Mouse (Mus musculus) midbrain, embryonic 10.5 days (tissue): ENCODE results near the gene Gprin3. TPM values are rescaled to one million over a fixed set of nuclear protein-coding genes. Genes with fewer than 3 reads are reported as not detected.

ENCODE experiments used
- DNase-seq: peaks from one replicate; pipeline ENCODE4 v3.0.0-alpha.2; 2017; ENCODE audit warnings: low spot score
- H3K27ac ChIP-seq: fragments of 300-500 bp; sonication (generic); replicated peaks from 2 replicates; pipeline ENCODE4 v1.5.1; 2016; ENCODE audit warnings: mild to moderate bottlenecking
- H3K27me3 ChIP-seq: fragments of 300-500 bp; sonication (generic); 2 replicates; pipeline ENCODE4 v1.6.1; 2016; ENCODE audit warnings: low read depth, mild to moderate bottlenecking; ENCODE audit not compliant: poor library complexity, severe bottlenecking
- H3K36me3 ChIP-seq: fragments of 300-500 bp; sonication (generic); 2 replicates; pipeline ENCODE4 v1.6.1; 2016; ENCODE audit warnings: mild to moderate bottlenecking, moderate library complexity
- H3K4me1 ChIP-seq: fragments of 300-500 bp; sonication (generic); 2 replicates; pipeline ENCODE4 v1.6.1; 2016
- H3K4me3 ChIP-seq: fragments of 300-500 bp; sonication (generic); 2 replicates; pipeline ENCODE4 v1.5.1; 2016; ENCODE audit warnings: mild to moderate bottlenecking, moderate library complexity
- H3K9me3 ChIP-seq: fragments of 300-500 bp; sonication (generic); replicated peaks from 2 replicates; pipeline ENCODE4 v1.6.1; 2016; ENCODE audit warnings: mild to moderate bottlenecking
- WGBS: fragments of 180-500 bp; shearing (Covaris S2); methylation state at CpG from one replicate; pipeline ENCODE4 v1.1.7; 2016; 5-methylcytosine and 5-hydroxymethylcytosine counted together
- polyA plus RNA-seq: library from polyadenylated mRNA; unstranded; fragments of >200 nt; fragmentation: Nextera tagmentation; extraction: Ambion mirVana; gene quantifications from 2 replicates; pipeline ENCODE4 v1.2.1, GENCODE M21; 2016

The Gprin3 gene
- polyA plus RNA-seq: 0.15 and 0.20 TPM in 2 replicates

DNA sequence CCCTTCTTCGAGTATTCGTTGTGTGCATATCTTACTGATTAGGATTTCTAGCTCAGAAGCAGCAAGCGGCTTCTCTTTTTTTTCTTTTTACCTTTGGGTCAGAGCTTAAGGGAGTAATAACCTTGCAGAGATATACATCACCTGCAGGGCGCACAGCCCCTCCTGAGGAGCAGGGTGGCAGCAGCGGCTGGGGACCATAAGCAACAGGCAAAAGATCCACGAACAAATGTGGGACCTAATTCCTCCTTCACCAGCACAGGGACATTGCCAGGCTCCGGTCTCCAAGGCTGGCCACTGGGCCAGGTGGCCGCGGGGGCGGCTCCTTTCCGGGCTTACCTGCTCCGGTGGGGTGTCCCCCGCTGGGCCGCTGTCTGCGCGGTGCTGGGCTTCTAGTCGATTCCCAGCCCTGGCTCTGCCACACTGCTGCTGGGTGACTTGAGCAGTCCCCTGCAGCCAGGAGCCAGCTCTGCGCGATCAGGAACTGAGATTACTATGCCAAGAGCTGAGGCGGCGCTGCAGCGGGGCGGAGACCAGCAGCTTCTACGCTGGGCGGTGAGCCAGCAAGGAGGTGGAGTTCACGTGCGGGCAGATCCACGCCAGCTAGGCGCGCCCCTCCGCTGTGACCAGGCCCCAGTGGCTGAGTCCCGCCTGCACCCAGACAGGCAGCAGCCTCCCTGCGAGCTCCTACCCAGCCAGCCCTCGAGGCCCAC, at the start of gene Gprin3:
Gene Gprin3, minus strand, starts transcription at position 471 of the 710 bp plus-strand sequence.
- H3K27me3 ChIP-seq: 0 out of 2 replicates have a peak, but pooled peaks cover 5% of the 10 kb centered on the region
- peaks cover 11% of the 10 kb centered on the region for H3K4me1 ChIP-seq
- peak within 1 kb of the TSS; percentile 60 for H3K4me3 ChIP-seq
- peak; percentile 71 for DNase-seq
- 7% methylated on average over 34 of the region's 34 CpGs for WGBS
- H3K9me3 ChIP-seq: no peaks in the 10 kb centered on the region
- H3K27ac ChIP-seq: peak within 1 kb of the TSS; percentile 79
- H3K36me3 ChIP-seq: no peaks in the 10 kb centered on the region

DNA sequence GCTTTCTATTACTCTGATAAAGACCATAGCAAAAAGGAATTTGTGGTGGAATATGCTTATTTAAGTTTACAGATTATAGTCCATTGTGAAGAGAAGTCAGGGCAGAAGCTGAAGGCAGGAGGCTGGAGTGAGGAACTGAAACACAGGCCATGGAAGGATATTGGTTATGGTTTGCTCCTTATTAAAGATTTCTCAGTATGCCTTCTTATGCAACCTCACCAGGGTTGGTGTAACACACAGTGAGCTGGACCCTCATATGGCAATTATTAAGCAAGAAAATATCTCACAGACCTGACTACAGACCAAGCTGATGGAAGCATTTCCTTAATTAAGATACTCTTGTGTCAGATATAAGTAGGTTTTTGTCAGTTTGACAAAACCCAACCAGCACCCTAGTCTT, 32.8 kb upstream of the Gprin3 start:
- H3K4me1 ChIP-seq: no peaks in the 10 kb centered on the region

GRCm38 (mm10) chr6:59456116-59456515, 30.0 kb upstream of the Gprin3 start:
- Histone ChIP-seq H3K27me3 (no peaks in the 10 kb centered on the region), H3K4me3 (no peak overlapping the region), H3K36me3 (no peaks in the 10 kb centered on the region), H3K4me1 (no peaks in the 10 kb centered on the region), H3K9me3 (no peaks in the 10 kb centered on the region), H3K27ac (no peak overlapping the region)
- no peak for DNase-seq
- WGBS: 78% methylated on average over 1 of the region's 1 CpGs

More for the DNA sequence above, 32.8 kb upstream of the Gprin3 start:
- H3K9me3 ChIP-seq: no peaks in the 10 kb centered on the region
- no peaks in the 10 kb centered on the region for H3K36me3 ChIP-seq
- H3K27ac ChIP-seq: no peak overlapping the region
- DNase-seq: no peak
- H3K4me3 ChIP-seq: no peak overlapping the region
- no peaks in the 10 kb centered on the region for H3K27me3 ChIP-seq

GRCm38 (mm10) chr6:59451348-59451747, 25.3 kb upstream of the Gprin3 start:
- DNase-seq: no peak
- H3K36me3 ChIP-seq: no peaks in the 10 kb centered on the region
- H3K27ac ChIP-seq: no peak overlapping the region
- H3K27me3 ChIP-seq: no peaks in the 10 kb centered on the region
- no peak overlapping the region for H3K4me3 ChIP-seq
- 80% methylated on average over 3 of the region's 3 CpGs for WGBS
- no peaks in the 10 kb centered on the region for H3K9me3 ChIP-seq
- no peaks in the 10 kb centered on the region for H3K4me1 ChIP-seq

DNA sequence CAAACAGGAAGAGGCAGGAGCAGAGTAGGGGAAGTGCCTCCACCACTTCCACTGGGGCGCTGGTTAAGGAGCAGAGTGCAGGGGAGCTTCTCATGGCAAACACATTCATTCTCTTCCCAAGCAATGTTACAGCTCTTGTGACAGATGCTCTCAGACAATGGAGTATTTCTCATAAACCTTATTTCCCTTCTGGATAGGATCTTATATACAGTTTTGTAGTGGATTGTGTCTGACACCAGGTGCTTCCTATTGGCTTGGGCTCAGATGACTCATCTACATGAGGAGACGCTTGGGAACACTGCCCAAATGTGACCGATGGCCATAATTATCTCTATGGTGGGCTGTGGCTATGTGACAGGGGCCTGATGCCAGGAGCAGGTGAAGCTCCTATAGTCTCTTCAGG, 19.0 kb upstream of the Gprin3 start:
- WGBS: 80% methylated on average over 3 of the region's 3 CpGs
- DNase-seq: no peak
- Histone ChIP-seq H3K4me3 (no peak overlapping the region), H3K9me3 (no peaks in the 10 kb centered on the region), H3K36me3 (no peaks in the 10 kb centered on the region), H3K27me3 (no peaks in the 10 kb centered on the region), H3K27ac (no peak overlapping the region), H3K4me1 (no peaks in the 10 kb centered on the region)

- H3K4me1 ChIP-seq: no peaks in the 10 kb centered on the region
- H3K27me3 ChIP-seq: no peaks in the 10 kb centered on the region
- no peak overlapping the region for H3K27ac ChIP-seq
- WGBS: 73% methylated on average over 3 of the region's 3 CpGs
- DNase-seq: no peak
- no peak overlapping the region for H3K4me3 ChIP-seq
- no peaks in the 10 kb centered on the region for H3K36me3 ChIP-seq
- H3K9me3 ChIP-seq: no peaks in the 10 kb centered on the region
These were observed 9.8 kb upstream of the Gprin3 start for GRCm38 (mm10) chr6:59435906-59436305.

GRCm38 (mm10) chr6:59433116-59433515, 7.0 kb upstream of the Gprin3 start:
- no peak for DNase-seq
- Histone ChIP-seq H3K4me1 (no peaks in the 10 kb centered on the region), H3K27me3 (no peaks in the 10 kb centered on the region), H3K9me3 (no peaks in the 10 kb centered on the region), H3K4me3 (no peak overlapping the region), H3K27ac (no peak overlapping the region), H3K36me3 (no peaks in the 10 kb centered on the region)
- WGBS: 84% methylated on average over 1 of the region's 1 CpGs

GRCm38 (mm10) chr6:59426534-59426885, 416 bp upstream of the Gprin3 start:
- Histone ChIP-seq H3K4me3 (peak overlapping the region; percentile 60), H3K9me3 (no peaks in the 10 kb centered on the region), H3K27me3 (0 out of 2 replicates have a peak, but pooled peaks cover 5% of the 10 kb centered on the region), H3K36me3 (no peaks in the 10 kb centered on the region), H3K4me1 (peaks cover 11% of the 10 kb centered on the region), H3K27ac (peak overlapping the region; percentile 79)
- no peak for DNase-seq
- 46% methylated on average over 3 of the region's 3 CpGs for WGBS

DNA sequence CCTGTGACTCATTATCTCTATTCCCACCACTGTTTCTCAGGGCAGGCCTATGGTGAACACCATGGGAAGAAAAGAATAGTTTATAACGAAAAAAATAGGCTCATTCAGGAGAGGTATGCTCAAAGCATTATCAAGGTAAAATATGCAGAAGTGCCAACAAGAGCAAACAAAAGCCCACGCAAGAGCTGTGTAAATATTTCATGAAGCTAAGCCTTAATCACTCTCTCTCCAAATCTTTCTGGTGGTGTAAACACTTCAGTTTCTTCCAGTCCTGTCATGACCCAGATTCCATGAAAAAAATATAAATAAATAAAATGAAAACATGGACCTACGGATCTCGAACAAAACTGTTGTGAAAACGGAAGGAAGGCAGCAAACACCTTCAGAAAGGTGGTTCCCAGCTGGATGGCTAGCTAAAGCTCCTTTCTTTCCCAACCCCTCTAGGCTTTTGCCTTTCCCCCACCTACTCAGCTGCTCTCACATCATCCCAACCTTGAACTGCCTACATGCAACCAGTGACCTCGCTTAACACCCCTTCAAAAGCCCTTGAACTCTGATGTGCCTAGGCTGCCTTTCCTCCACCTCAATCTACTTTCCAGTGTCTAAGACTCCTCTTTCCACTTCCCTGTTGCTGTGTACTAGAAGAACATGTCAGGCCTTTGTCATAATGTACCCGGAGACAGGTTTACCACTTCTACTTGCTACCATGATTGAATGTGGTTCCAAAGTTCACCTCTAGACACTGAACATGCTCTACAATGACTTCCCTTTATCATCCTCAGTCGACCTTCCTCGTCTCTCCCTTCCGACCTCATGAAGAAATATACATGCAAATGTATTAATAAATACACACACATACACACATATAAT, 988 bp downstream of the Gprin3 start:
- 82% methylated on average over 10 of the region's 10 CpGs for WGBS

DNA sequence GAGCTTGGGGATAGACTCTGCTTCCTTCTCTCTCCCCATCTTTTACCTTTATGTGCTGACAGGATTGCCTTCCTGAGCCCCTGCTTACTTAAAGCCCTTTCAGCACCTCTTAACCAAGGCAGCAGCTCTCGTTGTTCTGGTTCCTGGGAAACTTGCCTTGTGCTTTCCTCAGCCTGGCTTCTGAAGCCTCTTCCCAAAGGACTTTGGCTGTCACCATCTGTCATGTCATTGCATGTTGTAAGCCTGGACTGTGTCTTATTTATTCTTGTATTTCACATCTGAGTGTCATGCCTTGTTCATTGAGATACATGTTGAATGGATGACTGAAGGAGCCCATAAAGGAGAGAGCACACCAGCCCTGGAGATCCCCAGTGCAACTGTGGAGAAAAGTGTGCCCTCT, 2.3 kb downstream of the Gprin3 start:
- WGBS: 81% methylated on average over 1 of the region's 1 CpGs
- Histone ChIP-seq H3K9me3 (no peaks in the 10 kb centered on the region), H3K4me3 (no peak overlapping the region), H3K4me1 (peaks cover 11% of the 10 kb centered on the region), H3K36me3 (no peaks in the 10 kb centered on the region), H3K27ac (no peak overlapping the region), H3K27me3 (0 out of 2 replicates have a peak, but pooled peaks cover 5% of the 10 kb centered on the region)
- DNase-seq: no peak

More for the DNA sequence above, 988 bp downstream of the Gprin3 start:
- no peak for DNase-seq
- Histone ChIP-seq H3K27me3 (0 out of 2 replicates have a peak, but pooled peaks cover 5% of the 10 kb centered on the region), H3K4me1 (peaks cover 11% of the 10 kb centered on the region), H3K36me3 (no peaks in the 10 kb centered on the region), H3K9me3 (no peaks in the 10 kb centered on the region), H3K4me3 (no peak overlapping the region), H3K27ac (no peak overlapping the region)

- H3K9me3 ChIP-seq: no peaks in the 10 kb centered on the region
- H3K4me1 ChIP-seq: peaks cover 5% of the 10 kb centered on the region
- no peaks in the 10 kb centered on the region for H3K27me3 ChIP-seq
- H3K36me3 ChIP-seq: no peaks in the 10 kb centered on the region
- H3K27ac ChIP-seq: no peak overlapping the region
- H3K4me3 ChIP-seq: no peak overlapping the region
- 77% methylated on average over 3 of the region's 3 CpGs for WGBS
- no peak for DNase-seq
These were observed 6.8 kb downstream of the Gprin3 start for GRCm38 (mm10) chr6:59419264-59419663.

GRCm38 (mm10) chr6:59418659-59419058, 7.4 kb downstream of the Gprin3 start:
- 71% methylated on average over 2 of the region's 2 CpGs for WGBS
- Histone ChIP-seq H3K9me3 (no peaks in the 10 kb centered on the region), H3K4me1 (peaks cover 5% of the 10 kb centered on the region), H3K27me3 (no peaks in the 10 kb centered on the region), H3K36me3 (no peaks in the 10 kb centered on the region), H3K4me3 (no peak overlapping the region), H3K27ac (no peak overlapping the region)
- DNase-seq: no peak

DNA sequence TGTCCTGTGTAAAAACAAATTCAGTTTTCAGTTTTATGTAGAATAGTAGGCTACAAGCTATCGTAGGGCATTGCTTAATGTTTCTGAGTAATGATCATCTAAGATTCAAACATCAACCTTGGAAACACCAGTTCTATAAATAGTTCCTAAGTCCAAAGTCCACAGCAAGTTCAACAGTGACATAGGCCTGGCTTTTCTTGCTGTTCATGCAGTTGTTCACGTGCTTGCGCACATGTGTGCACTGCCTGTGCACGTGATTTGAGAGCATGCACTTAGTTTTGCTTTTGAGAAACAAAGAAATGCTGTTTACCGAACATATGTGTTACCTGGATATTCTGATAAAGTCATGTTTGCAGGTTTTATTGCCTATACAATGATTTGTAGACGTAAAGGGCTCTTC, 11.3 kb downstream of the Gprin3 start:
- Histone ChIP-seq H3K4me1 (peaks cover 16% of the 10 kb centered on the region), H3K4me3 (no peak overlapping the region), H3K27ac (no peak overlapping the region), H3K36me3 (no peaks in the 10 kb centered on the region), H3K9me3 (no peaks in the 10 kb centered on the region), H3K27me3 (no peaks in the 10 kb centered on the region)
- no peak for DNase-seq
- WGBS: 93% methylated on average over 6 of the region's 6 CpGs
